Mouse (Mus musculus) small intestine, adult 2 months (tissue): ENCODE data around the gene Chrna1.

ENCODE experiments used
- CTCF ChIP-seq: fragments of 200-500 bp; IDR thresholded peaks from 2 replicates; pipeline ENCODE4 v1.5.1; 2012; ENCODE audit warnings: low read depth, mild to moderate bottlenecking, control low read depth, inconsistent platforms, low read length, moderate library complexity, mixed read lengths; ENCODE audit not compliant: insufficient replicate concordance, insufficient read length; ENCODE audit errors: extremely low read depth
- POLR2A ChIP-seq: fragments of 200-500 bp; IDR thresholded peaks from 2 replicates; pipeline ENCODE4 v1.6.1; 2012; ENCODE audit warnings: low read depth, mild to moderate bottlenecking, control low read depth, inconsistent platforms, low read length, moderate library complexity

DNA sequence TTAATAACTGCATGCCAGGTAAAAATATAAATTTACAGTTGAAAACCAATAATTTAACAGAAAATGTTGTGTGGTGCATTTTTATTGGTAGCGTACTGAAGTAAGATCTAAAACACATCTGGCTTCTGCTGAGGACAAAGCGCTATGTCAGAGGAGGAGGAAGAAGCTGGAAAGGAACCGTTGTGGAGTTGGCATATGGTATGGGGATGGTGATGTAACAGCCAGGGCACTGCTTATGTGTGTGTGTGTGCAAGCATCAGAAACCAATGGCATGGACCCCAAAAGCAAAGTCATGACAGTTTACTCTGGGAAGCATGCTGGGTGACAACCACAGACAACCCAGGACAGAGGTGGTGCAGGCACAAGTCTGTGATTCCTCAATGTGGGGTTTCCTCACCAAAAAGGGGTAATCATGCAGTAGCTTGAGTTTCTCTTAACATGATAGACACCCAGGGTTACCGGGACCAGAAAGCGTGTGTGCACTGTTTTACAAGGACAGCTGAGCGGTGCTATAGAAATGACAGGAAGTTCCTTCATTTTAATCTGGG, 32.3 kb upstream of the Chrna1 start:
- TF ChIP-seq CTCF: no peak
- TF ChIP-seq POLR2A: no peak
